18 mouse cellular contexts compared by ENCODE assay signal in genomic region chr2:106513025-106513386, GRCm38 (mm10).
DNase-seq lines count a peak whose midpoint lies in the region; ATAC-seq lines count a peak whose summit lies in the region.
"Had no signal": no experiment of that assay in that cellular context is flagged by ENCODE, and none has a peak within 500 bp of the region (broad histone marks: within the 10 kb centered on the region; RNA-seq: fewer than 3 reads in every experiment).

No protein-coding gene starts in this region.

- H3K4me3 ChIP-seq in hindbrain, embryonic 11.5 days (ENCODE audit: low read depth, low read length) = no peak overlapping the region
- no peak overlapping the region for H3K4me3 ChIP-seq in hindbrain, embryonic 10.5 days
- H3K4me3 ChIP-seq in forebrain, embryonic 14.5 days (ENCODE audit: low read depth, low read length) = no peak overlapping the region; the same call in 1 of the 2 replicates
- no peak overlapping the region for H3K4me3 ChIP-seq in limb, embryonic 10.5 days
- H3K4me3 ChIP-seq in neural tube, embryonic 15.5 days (replicated peaks) = no peak overlapping the region
- H3K4me3 ChIP-seq: embryonic facial prominence, embryonic 12.5 days; limb, embryonic 15.5 days had no signal

- no peak overlapping the region for H3K9ac ChIP-seq in hindbrain, embryonic 11.5 days (ENCODE audit: low read depth, low read length)
- H3K9ac ChIP-seq in forebrain, embryonic 14.5 days (ENCODE audit: low read length) = no peak overlapping the region
- no peak overlapping the region for H3K9ac ChIP-seq in neural tube, embryonic 15.5 days (replicated peaks)
- H3K9ac ChIP-seq: embryonic facial prominence, embryonic 12.5 days; limb, embryonic 15.5 days had no signal

- no peak for DNase-seq in hindbrain, embryonic 11.5 days (ENCODE audit: low spot score)
- DNase-seq in hindbrain, embryonic 10.5 days (ENCODE audit: low spot score) = no peak
- DNase-seq in forebrain, embryonic 14.5 days (ENCODE audit: low spot score) = no peak
- DNase-seq in limb, embryonic 10.5 days (ENCODE audit: low spot score) = no peak
- no peak for DNase-seq in left cerebral cortex, postnatal 14 days (ENCODE audit: low spot score in 2 of 2)
- DNase-seq in ovary, postnatal 36 days (ENCODE audit: low spot score) = no peak
- DNase-seq in yolk sac, embryonic 10.5 days (ENCODE audit: low spot score) = no peak
- DNase-seq: adrenal gland, adult 8-10 months; cerebellum, postnatal 25 days; heart, postnatal 10 days; kidney, adult 18-20 months; kidney, postnatal 4 days; lung, adult 18-20 months; right cerebral cortex, adult 18-20 months; spleen, adult 18-20 months had no signal

- 47% methylated on average over 5 of the region's 5 CpGs for WGBS in hindbrain, embryonic 11.5 days
- WGBS in hindbrain, embryonic 10.5 days = 44% methylated on average over 5 of the region's 5 CpGs
- 8% methylated on average over 5 of the region's 5 CpGs for WGBS in forebrain, embryonic 14.5 days
- 40% methylated on average over 5 of the region's 5 CpGs for WGBS in limb, embryonic 10.5 days
- WGBS in neural tube, embryonic 15.5 days = 24% methylated on average over 5 of the region's 5 CpGs

- no peak overlapping the region for H3K4me2 ChIP-seq in hindbrain, embryonic 11.5 days (replicated peaks; ENCODE audit: low read depth, low read length)
- H3K4me2 ChIP-seq in forebrain, embryonic 14.5 days (ENCODE audit: low read length) = peak overlapping the region; percentile 39
- peak overlapping the region; percentile 37 for H3K4me2 ChIP-seq in neural tube, embryonic 15.5 days
- H3K4me2 ChIP-seq: embryonic facial prominence, embryonic 12.5 days; limb, embryonic 15.5 days had no signal

- intact Hi-C loops in left cerebral cortex, postnatal 14 days (cut with DNase I) = loop anchor here (10.0 kb wide), 2 partner anchors 132 to 182 kb away; partner anchors contain the start of gene Mpped2

- no peaks in the 10 kb centered on the region for H3K27me3 ChIP-seq in hindbrain, embryonic 11.5 days (ENCODE audit: control insufficient read depth, insufficient read depth, low read length)
- H3K27me3 ChIP-seq in hindbrain, embryonic 10.5 days (ENCODE audit: insufficient read depth, poor library complexity, severe bottlenecking) = no peaks in the 10 kb centered on the region
- H3K27me3 ChIP-seq in forebrain, embryonic 14.5 days (replicated peaks; ENCODE audit: control insufficient read depth, insufficient read depth, low read length) = no peaks in the 10 kb centered on the region
- H3K27me3 ChIP-seq in limb, embryonic 10.5 days (ENCODE audit: low read depth, poor library complexity, severe bottlenecking) = no peaks in the 10 kb centered on the region; the same call in 1 of the 2 replicates
- no peaks in the 10 kb centered on the region for H3K27me3 ChIP-seq in neural tube, embryonic 15.5 days (replicated peaks)
- H3K27me3 ChIP-seq: embryonic facial prominence, embryonic 12.5 days; limb, embryonic 15.5 days had no signal

- peak; percentile 71 for ATAC-seq in hindbrain, embryonic 11.5 days (ENCODE audit: low FRiP score)
- ATAC-seq in forebrain, embryonic 14.5 days = peak; percentile 88
- ATAC-seq in neural tube, embryonic 15.5 days (ENCODE audit: low FRiP score) = peak; percentile 84

- no peaks in the 10 kb centered on the region for H3K36me3 ChIP-seq in hindbrain, embryonic 11.5 days (ENCODE audit: control insufficient read depth, insufficient read depth, low read length)
- H3K36me3 ChIP-seq in hindbrain, embryonic 10.5 days = no peaks in the 10 kb centered on the region
- H3K36me3 ChIP-seq in forebrain, embryonic 14.5 days (ENCODE audit: control insufficient read depth, insufficient read depth, low read length) = no peaks in the 10 kb centered on the region
- H3K36me3 ChIP-seq in limb, embryonic 10.5 days = no peaks in the 10 kb centered on the region
- no peaks in the 10 kb centered on the region for H3K36me3 ChIP-seq in neural tube, embryonic 15.5 days
- H3K36me3 ChIP-seq: embryonic facial prominence, embryonic 12.5 days; limb, embryonic 15.5 days had no signal

- no peaks in the 10 kb centered on the region for H3K4me1 ChIP-seq in hindbrain, embryonic 11.5 days (replicated peaks; ENCODE audit: control insufficient read depth, insufficient read depth, low read length)
- H3K4me1 ChIP-seq in hindbrain, embryonic 10.5 days (replicated peaks) = peaks cover 11% of the 10 kb centered on the region; the same call in 1 of the 2 replicates
- H3K4me1 ChIP-seq in forebrain, embryonic 14.5 days (ENCODE audit: control insufficient read depth, insufficient read depth, low read length) = peaks cover 12% of the 10 kb centered on the region; the same call in 1 of the 2 replicates
- H3K4me1 ChIP-seq in limb, embryonic 10.5 days = peaks cover 14% of the 10 kb centered on the region
- peaks cover 14% of the 10 kb centered on the region for H3K4me1 ChIP-seq in neural tube, embryonic 15.5 days
- H3K4me1 ChIP-seq: embryonic facial prominence, embryonic 12.5 days; limb, embryonic 15.5 days had no signal

- H3K27ac ChIP-seq in hindbrain, embryonic 11.5 days (ENCODE audit: low read depth, low read length) = no peak overlapping the region
- no peak overlapping the region for H3K27ac ChIP-seq in hindbrain, embryonic 10.5 days
- H3K27ac ChIP-seq in forebrain, embryonic 14.5 days (ENCODE audit: low read depth, low read length) = peak overlapping the region; percentile 44
- 0 out of 2 replicates have a peak overlapping the region, but pooled peaks have one; percentile 46 for H3K27ac ChIP-seq in limb, embryonic 10.5 days
- H3K27ac ChIP-seq in neural tube, embryonic 15.5 days (replicated peaks) = 0 out of 2 replicates have a peak overlapping the region, but pooled peaks have one; percentile 28
- H3K27ac ChIP-seq: embryonic facial prominence, embryonic 12.5 days; limb, embryonic 15.5 days had no signal

- no peaks in the 10 kb centered on the region for H3K9me3 ChIP-seq in hindbrain, embryonic 11.5 days (ENCODE audit: control insufficient read depth, low read length)
- no peaks in the 10 kb centered on the region for H3K9me3 ChIP-seq in hindbrain, embryonic 10.5 days
- no peaks in the 10 kb centered on the region for H3K9me3 ChIP-seq in forebrain, embryonic 14.5 days (replicated peaks; ENCODE audit: control insufficient read depth, low read length)
- H3K9me3 ChIP-seq in limb, embryonic 10.5 days (replicated peaks) = no peaks in the 10 kb centered on the region
- H3K9me3 ChIP-seq in neural tube, embryonic 15.5 days (replicated peaks) = no peaks in the 10 kb centered on the region
- H3K9me3 ChIP-seq: embryonic facial prominence, embryonic 12.5 days; limb, embryonic 15.5 days had no signal

Comparison
In these comparisons a context has a peak if more than half of its experiments do, and no peak if none do; other contexts are left out.
1. H3K27ac ChIP-seq: peak in forebrain, embryonic 14.5 days (single experiment), limb, embryonic 10.5 days (single experiment) and neural tube, embryonic 15.5 days (single experiment); none in hindbrain, embryonic 11.5 days (single experiment) and hindbrain, embryonic 10.5 days (single experiment).
2. Peak in every context shown above with its lines, with median percentiles within 50 percentile points of each other: ATAC-seq.